Mouse (Mus musculus) erythroblast, embryonic 14.5 days (primary cell): ENCODE data around the gene Ociad1. TPM values are rescaled to one million over a fixed set of nuclear protein-coding genes. Genes with fewer than 3 reads are reported as not detected.

Source experiments
- H3K27me3 ChIP-seq: 2 replicates; pipeline ENCODE4 v1.6.1; 2012; ENCODE audit warnings: inconsistent platforms; ENCODE audit not compliant: control insufficient read depth
- H3K36me3 ChIP-seq: 2 replicates; pipeline ENCODE4 v1.6.1; 2012; ENCODE audit warnings: mild to moderate bottlenecking, inconsistent platforms; ENCODE audit not compliant: control insufficient read depth
- H3K4me1 ChIP-seq: 2 replicates; pipeline ENCODE4 v1.6.1; 2012; ENCODE audit warnings: inconsistent platforms; ENCODE audit not compliant: control insufficient read depth
- H3K4me3 ChIP-seq: replicated peaks from 2 replicates; pipeline ENCODE3; 2012; ENCODE audit warnings: moderate library complexity, mild to moderate bottlenecking, inconsistent platforms
- H3K9me3 ChIP-seq: 2 replicates; pipeline ENCODE4 v1.6.1; 2012; ENCODE audit warnings: low read length, inconsistent platforms, mixed read lengths; ENCODE audit not compliant: control insufficient read depth
- GATA1 ChIP-seq: IDR thresholded peaks from 2 replicates; pipeline ENCODE4 v1.6.1; 2012; ENCODE audit warnings: low read length, inconsistent platforms, mixed read lengths
- TAL1 ChIP-seq: IDR thresholded peaks from 3 replicates; pipeline ENCODE4 v1.6.1; 2012; ENCODE audit warnings: low read length, inconsistent platforms, mixed read lengths
- polyA plus RNA-seq: library from polyadenylated mRNA; stranded (reverse); fragments of >175 nt; gene quantifications from 2 replicates; pipeline ENCODE4 v1.2.3, GENCODE M21; 2012

Gene Ociad1
- polyA plus RNA-seq, 1 experiment: 8.0 TPM

- TF ChIP-seq TAL1 (no peak), GATA1 (no peak)
- Histone ChIP-seq H3K4me3 (no peak overlapping the region), H3K36me3 (no peaks in the 10 kb centered on the region), H3K27me3 (peaks cover 32% of the 10 kb centered on the region), H3K9me3 (no peaks in the 10 kb centered on the region), H3K4me1 (peaks cover 77% of the 10 kb centered on the region)
Observed at GRCm38 (mm10) chr5:73360240-73360639, 67.7 kb downstream of the Ociad1 start.

- H3K9me3 ChIP-seq: no peaks in the 10 kb centered on the region
- H3K27me3 ChIP-seq: peaks cover 36% of the 10 kb centered on the region
- H3K36me3 ChIP-seq: no peaks in the 10 kb centered on the region
- TF ChIP-seq TAL1 (no peak), GATA1 (no peak)
- H3K4me1 ChIP-seq: peaks cover 62% of the 10 kb centered on the region
- H3K4me3 ChIP-seq: no peak overlapping the region
Observed at GRCm38 (mm10) chr5:73362338-73362737, 69.8 kb downstream of the Ociad1 start.

GRCm38 (mm10) chr5:73362791-73363190 is 70.2 kb downstream of the Ociad1 start:
- no peaks in the 10 kb centered on the region for H3K36me3 ChIP-seq
- TF ChIP-seq TAL1: no peak
- TF ChIP-seq GATA1: no peak
- H3K9me3 ChIP-seq: no peaks in the 10 kb centered on the region
- H3K27me3 ChIP-seq: peaks cover 40% of the 10 kb centered on the region
- H3K4me3 ChIP-seq: no peak overlapping the region
- peaks cover 63% of the 10 kb centered on the region for H3K4me1 ChIP-seq

Other genes starting within 250 kb of the Ociad1 start
- gene Fryl, start 36.2 kb upstream of the Ociad1 start, polyA plus RNA-seq: 21.8 and 30.4 TPM in 2 replicates
- not detected in 2 replicates for gene Ociad2, start 48.2 kb downstream of the Ociad1 start, polyA plus RNA-seq
- gene Cwh43, start 113.3 kb downstream of the Ociad1 start, polyA plus RNA-seq: not detected in 2 replicates
- gene Dcun1d4, start 188.2 kb downstream of the Ociad1 start, polyA plus RNA-seq: 0.06 TPM in 1 of 2 replicates, not detected in the other